Mouse (Mus musculus) mouse trophoblast stem cell (cell line): Measurements from ENCODE around the gene Pou3f1.

Experiments
- in situ Hi-C, 2 experiments: fragments of 300-500 bp; cut with MseI, MboI; formaldehyde crosslinking; loops; 2 replicates in 1 of 2; 3 replicates in 1 of 2; pipeline ENCODE4 v1.15.1; 2025

Gene Pou3f1

DNA sequence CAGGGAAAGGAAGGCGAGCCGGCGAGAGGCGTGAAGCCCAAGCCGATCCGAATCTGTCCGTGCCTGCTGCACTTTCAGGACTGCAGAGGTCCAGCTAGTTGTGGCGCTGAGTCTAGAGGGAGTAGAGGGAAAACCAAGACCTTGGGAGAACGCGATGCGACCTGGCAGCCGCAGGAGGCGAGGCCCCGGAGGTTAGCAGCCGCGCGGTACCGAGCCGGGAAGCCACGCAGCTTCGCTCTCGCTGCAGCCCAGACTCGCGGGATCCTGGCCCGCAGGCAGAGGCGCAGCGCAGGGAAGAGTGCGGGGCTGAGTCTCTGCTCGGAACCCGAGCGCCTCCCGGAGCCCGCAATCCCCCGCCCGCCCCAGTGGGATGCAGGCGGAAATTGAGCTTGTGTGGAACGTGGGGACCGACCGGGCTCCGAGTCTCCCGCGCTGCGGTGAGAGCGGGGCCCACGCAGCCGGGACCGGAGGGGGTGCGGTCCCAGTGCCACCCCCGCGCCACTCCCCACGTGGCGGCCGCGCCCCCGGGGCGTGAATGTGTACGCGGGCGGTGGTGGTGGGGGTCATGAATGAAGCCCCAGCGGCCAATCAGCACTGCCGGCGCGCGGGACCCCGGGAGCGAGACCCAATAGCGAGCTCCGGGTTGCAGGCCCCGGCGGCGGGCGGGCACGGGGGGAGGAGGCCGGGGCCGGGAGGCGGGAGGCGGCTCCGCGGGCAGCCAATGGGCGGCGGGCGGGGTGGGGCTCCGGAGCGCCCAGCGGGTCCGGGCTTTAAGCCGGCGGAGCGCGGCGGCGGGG, 445 bp downstream of the Pou3f1 start:
- in situ Hi-C loops: loop anchor here (25.0 kb wide), 3 partner anchors 270 to 695 kb away; no protein-coding TSS in a partner anchor

DNA sequence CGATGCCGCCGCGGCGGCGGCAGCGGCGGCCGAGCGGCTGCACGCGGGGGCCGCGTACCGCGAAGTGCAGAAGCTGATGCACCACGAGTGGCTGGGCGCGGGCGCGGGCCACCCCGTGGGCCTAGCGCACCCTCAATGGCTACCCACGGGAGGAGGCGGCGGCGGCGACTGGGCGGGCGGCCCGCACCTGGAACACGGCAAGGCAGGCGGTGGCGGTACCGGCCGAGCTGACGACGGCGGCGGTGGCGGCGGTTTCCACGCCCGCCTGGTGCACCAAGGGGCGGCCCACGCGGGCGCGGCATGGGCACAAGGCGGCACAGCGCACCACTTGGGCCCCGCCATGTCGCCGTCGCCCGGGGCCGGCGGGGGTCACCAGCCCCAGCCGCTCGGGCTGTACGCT, 1.2 kb downstream of the Pou3f1 start:
- in situ Hi-C loops: loop anchor here (25.0 kb wide), 3 partner anchors 270 to 695 kb away; no protein-coding TSS in a partner anchor

DNA sequence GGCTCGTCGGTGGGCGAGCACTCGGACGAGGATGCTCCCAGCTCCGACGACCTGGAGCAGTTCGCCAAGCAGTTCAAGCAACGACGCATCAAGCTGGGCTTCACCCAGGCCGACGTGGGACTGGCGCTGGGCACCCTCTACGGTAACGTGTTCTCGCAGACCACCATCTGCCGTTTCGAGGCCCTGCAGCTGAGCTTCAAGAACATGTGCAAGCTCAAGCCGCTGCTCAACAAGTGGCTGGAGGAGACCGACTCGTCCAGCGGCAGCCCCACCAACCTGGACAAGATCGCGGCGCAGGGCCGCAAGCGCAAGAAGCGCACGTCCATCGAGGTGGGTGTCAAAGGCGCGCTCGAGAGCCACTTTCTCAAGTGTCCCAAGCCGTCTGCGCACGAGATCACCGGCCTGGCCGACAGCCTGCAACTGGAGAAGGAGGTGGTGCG, 1.8 kb downstream of the Pou3f1 start:
- in situ Hi-C loops: loop anchor here (25.0 kb wide), 3 partner anchors 271 to 696 kb away; no protein-coding TSS in a partner anchor

DNA sequence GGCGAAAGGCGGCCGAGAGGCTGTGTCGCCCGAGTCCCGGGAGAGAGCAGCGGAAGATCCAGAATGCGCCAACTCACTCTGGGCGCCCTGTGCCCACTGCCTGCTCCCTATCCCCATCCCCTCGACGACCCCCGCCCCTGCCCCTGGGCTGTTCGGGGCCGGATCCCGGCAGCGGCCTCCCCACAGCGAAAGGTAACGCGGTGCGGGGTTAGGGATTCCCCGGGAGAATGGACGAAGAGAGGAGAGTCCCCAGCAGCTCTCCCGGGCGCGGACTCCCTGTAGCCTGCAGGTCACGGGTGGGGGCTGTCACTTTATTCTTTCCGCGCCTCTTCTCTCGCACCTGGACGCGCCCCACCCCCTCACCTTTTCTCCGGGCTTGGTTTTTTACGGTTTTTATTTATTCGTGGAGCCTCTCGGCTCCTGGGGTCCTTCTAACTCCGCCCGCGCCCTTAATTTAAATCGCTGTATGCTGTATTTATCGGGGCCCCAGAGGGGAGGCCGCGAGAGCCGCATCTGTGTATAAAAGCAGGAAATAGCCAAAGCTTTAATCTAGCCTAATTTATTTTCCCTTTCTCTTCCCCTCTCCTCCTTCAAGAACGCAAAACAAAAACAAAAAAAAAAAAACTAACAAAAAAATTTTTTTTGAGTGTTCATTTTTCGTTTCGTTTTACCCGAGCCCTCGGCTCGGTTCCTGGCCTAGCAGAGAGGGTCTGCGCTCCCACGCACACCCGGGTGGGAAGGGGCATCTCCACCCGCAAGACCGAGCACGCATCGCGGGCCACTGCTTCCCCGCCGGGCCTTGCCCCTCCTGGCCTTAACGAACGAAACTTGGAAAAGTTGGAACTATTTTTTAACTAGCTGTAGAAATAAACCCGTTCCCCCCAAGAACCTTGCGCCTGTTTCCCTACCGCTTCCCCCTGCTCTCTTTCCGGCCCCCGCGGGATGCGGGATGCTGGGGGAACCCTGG, 2.9 kb downstream of the Pou3f1 start:
- in situ Hi-C loops: loop anchor here (25.0 kb wide), 3 partner anchors 272 to 697 kb away; no protein-coding TSS in a partner anchor

DNA sequence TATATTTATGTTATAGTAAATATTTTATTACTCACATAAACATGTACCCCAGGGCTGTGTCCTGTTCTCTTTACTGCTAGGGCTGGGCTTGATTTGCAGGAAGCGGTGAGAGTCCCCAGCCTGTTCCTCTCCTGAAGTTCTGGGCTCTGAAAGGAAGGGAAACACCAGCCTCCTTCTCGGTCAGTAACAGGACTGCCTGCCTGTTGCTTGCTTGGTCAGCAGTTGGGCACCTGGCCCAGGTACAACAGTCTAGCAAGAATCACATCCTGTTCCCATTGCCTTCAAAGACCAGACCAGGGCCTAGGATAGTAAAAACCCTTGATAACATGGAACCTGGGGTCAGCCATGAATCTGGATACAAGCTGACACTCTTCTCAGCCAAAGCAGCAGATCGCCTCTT, 4.0 kb downstream of the Pou3f1 start:
- in situ Hi-C loops: loop anchor here (25.0 kb wide), 3 partner anchors 273 to 698 kb away; no protein-coding TSS in a partner anchor

DNA sequence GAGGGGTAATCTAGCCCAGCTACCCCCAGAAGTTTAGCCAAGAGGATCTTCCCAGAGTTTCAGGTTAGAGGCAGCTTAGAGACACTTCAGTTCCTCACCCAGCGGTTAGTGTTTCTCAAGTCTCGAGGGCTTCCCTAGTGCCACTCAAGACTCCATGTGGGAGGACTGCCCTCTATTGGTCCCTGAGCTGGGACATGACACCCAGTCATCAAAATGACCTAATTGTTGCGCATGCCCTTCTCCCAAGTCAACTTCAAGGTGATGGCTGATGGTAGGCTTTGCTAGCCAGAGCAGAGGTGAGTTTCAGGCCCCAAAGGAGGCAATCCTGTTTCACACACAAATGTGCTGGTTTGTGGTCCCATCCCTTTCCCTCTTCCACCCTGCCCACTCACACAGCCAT, 6.4 kb downstream of the Pou3f1 start:
- in situ Hi-C loops: loop anchor here (25.0 kb wide), 3 partner anchors 276 to 701 kb away; no protein-coding TSS in a partner anchor

DNA sequence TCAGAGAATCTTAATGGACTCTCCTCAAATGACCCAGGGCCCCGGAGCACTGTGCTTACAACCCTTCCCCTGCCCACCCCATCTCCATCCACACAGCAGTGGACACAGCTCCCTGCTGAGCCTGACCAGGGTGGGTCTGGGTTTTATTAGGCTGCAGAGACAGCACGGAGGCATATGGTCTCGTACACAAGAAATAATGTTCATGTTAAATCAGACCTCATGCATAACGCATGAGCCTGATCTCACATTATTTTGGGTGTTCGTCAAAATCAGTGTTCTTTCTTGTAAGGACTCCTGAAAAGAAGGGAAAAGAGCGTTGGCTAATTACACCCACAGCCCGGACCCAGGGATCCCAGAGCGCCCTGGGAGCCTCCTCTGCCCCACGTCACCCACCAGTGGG, 7.6 kb downstream of the Pou3f1 start:
- in situ Hi-C loops: loop anchor here (25.0 kb wide), 3 partner anchors 277 to 702 kb away; no protein-coding TSS in a partner anchor

DNA sequence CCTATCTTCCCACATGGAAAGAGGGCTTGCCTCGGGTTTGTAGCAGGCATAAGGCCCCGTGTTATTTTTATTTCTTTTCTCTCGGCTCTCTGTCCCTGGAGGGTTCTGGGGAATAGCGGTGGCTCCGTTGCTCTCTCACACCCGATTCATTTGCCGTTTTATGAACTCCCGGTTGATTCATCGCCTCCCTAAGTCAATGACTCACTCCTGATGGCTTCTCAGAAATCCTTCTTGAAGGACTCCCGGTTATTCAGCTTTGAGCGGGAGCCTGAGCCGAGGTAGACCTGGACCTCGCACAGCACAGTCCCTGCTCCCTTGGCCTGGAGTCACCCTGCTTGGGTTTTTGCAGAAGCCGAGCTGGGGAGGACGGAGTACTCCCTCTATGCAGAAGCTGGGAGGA, 8.0 kb downstream of the Pou3f1 start:
- in situ Hi-C loops: loop anchor here (25.0 kb wide), 3 partner anchors 277 to 702 kb away; no protein-coding TSS in a partner anchor

DNA sequence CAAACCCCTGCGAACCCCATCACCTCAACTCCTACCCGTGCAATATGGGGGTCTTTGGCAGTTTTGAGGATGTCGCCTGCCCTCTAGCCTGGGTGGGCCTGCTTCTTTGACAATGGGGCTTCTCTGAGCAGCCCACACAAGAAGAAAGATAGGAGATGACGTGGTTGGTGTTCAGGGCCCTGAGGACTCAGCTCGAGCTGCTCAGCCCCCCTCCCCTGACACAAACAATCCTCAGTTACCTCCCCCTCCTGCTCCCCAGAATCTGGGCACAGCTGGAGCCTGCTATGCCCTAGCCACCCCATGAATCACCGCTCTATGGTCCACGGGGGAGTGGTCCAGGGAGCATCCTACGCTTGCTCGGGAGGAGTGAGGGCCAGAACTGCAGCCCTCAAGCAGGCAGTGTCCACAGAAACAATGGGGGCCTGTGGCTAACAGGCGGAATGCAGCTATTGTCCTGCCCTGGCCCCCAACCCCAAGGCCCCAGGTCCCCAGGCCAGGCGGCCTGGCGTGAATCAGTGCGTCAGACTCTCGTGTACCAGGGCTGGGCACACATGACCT, 10.9 kb downstream of the Pou3f1 start:
- in situ Hi-C loops: loop anchor here (25.0 kb wide), 3 partner anchors 280 to 705 kb away; no protein-coding TSS in a partner anchor

DNA sequence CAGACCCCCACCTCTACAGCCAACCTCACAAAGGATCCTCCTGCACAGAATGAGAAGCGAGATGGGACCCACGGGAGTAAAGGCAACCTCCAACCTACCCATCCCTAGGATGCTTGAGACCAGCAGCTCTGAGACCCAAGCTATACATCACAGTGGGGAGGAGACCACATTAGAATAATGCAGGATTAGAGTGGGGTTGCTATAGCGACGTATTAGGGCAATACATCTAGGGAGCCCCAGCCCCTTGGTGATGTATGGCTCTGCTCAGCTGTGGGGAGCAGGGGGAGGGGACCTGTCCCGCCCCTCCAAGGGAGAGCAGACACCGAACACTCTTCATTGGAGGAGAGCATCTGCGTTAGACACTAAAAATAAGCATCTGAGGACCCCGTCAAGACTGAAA, 11.5 kb downstream of the Pou3f1 start:
- in situ Hi-C loops: loop anchor here (25.0 kb wide), 3 partner anchors 281 to 706 kb away; no protein-coding TSS in a partner anchor

DNA sequence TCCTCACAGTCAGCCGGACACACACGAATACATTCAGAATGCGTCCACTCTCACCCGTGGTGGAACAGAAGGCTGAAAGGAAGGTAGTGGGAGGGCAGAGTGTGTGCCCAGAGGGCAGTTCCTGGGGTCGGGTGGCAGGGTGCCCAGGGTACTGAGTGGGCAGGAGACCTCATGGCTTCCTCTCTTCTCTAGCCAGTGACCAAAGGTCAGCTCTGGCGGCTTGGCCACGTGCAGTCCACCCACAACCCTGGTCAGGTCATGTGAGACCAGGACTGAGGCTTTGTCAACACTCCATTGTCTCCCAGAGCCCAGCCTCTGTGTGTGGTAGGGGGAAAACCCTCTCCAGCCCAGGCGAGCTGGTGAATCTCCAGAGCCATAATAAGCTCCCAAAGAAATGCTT, 13.6 kb downstream of the Pou3f1 start:
- in situ Hi-C loops: loop anchor here (10.0 to 25.0 kb wide), 5 partner anchors 283 to 735 kb away; no protein-coding TSS in a partner anchor

DNA sequence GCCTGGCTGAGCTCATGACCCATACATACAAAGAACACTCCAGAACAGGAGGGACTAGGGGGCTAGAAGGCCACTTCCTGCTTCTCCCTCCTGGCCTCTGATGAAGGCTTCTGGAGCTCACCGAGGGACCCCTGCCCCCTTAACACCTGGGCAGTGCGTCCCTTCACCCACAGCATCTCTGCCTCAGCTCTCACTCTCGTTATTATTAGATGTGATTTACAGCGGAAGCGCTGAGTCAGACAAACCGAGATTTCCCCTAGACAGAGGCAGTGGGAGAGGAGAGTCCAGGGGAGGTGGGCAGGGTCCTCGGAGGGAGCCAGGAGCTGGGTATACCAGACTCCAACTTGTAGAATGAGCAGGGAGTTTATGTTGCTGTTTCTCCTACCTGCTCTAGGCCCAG, 15.0 kb downstream of the Pou3f1 start:
- in situ Hi-C loops: loop anchor here (10.0 to 25.0 kb wide), 5 partner anchors 284 to 737 kb away; no protein-coding TSS in a partner anchor

DNA sequence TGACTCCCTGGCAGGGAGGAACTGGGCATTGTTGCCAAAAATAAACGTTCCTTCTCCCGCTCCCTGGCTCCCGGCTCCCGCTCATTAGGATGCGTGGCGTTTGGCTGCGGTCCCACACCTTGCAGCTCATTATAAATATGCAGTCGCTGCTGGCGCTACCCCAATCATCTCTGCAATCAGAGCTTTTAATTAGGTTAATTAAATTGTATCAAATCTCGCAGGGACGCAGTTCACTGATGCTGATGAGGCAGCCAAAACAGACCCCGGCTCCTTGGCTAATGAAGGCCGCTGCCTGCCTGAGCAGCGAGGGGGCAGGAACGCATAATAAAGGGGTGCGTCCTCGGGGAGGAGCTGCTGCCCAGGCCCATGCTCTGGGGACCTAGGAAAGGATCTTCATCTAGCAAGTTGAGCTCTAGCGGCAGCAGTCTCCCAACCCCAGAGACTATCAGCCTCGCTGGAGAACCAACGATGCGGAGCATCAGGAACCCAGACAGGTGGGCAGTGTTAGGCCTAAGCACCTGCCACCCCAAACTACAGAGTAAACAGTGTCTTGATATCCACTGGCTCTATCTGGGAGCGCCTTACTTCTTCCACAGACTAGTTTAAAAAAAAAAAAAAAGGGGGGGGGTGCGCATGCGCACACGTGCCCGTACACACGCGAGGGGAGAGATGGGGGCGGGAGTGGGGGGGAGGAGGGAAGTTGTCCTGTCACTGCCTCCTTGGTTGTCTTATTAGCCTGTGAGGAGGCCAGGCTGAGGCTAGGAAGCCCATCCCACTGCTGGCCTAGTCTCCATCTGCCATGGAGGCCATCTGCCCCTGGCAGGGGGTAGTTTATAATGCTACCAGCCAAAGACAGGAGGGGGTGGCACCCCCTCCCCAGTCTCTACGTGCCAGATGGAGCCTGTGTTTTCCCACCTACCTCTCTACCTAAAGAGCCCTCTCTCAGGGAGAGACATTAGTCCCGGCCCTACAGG, 16.0 kb downstream of the Pou3f1 start:
- in situ Hi-C loops: loop anchor here (10.0 to 25.0 kb wide), 5 partner anchors 285 to 738 kb away; no protein-coding TSS in a partner anchor

DNA sequence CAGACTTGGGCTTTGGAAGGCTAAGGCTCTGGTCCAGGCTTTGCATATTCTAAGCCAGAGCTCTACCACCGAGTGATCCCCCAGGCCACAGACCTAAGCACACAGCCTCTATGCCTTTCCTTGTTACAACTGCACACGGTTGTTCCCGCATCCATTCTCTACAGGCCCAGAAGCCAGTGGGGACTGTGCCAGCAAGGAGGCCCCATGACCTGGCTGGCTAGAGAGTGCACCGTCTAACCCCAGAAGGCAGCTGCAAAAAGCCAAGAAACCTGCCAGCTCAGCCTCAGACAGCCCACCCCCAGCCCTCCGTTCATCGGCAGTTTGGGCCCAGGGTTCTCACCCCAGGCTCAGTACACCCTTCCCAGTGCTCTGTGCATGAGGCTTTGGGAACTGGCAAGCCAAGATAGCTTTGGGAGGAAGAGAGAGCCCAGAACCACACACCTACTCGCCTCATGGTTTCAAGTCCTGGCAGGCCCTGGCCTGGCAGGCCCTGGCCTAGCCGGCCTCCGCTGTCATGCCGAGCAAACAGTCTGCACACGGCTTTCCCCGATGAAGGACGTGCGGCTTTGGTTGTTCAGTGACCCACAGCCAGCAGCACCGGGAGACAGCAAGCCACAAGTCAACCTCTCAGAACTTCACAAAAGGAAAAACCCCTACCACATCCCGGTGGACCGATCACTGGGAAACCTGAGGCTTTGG, 17.9 kb downstream of the Pou3f1 start:
- in situ Hi-C loops: loop anchor here (10.0 to 25.0 kb wide), 5 partner anchors 287 to 740 kb away; no protein-coding TSS in a partner anchor

DNA sequence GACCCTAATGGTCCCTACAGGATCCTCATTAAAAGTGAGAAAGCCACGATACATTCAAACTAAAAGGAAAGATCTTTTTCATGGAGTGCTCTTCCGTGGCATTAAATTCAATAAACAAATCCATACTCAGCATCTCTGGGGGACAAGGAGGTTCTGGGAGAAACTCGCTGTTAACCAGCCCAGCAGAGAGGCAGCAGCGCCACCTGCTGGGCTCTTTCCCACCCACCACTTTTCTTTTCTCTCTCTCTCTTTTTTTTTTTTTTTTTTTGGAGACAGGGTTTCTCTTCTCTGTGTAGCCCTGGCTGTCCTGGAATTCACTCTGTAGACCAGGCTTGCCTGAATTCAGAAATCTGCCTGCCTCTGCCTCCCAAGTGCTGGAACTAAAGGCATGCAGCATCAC, 18.4 kb downstream of the Pou3f1 start:
- in situ Hi-C loops: loop anchor here (10.0 kb wide), 2 partner anchors 440 to 740 kb away; no protein-coding TSS in a partner anchor

DNA sequence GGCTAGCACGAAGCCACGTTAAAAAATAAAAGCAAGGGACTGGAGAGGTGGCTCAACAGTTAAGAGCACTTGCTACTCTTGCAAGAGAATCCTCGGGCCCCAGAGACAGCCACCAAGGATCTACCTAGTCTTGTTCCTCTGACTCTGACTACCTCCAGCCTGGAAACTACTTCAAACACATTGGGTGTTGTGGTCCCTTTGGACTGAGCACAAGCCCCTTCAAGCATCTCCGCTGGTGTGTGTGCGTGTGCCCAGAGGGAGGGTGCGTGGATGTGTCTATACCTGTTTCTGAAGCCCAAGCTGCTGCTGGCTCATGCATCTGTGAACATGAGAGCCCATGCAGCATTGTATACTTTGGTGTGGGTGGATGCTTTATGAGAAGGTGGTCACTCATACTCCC, 19.4 kb downstream of the Pou3f1 start:
- in situ Hi-C loops: loop anchor here (10.0 kb wide), 2 partner anchors 441 to 741 kb away; no protein-coding TSS in a partner anchor

DNA sequence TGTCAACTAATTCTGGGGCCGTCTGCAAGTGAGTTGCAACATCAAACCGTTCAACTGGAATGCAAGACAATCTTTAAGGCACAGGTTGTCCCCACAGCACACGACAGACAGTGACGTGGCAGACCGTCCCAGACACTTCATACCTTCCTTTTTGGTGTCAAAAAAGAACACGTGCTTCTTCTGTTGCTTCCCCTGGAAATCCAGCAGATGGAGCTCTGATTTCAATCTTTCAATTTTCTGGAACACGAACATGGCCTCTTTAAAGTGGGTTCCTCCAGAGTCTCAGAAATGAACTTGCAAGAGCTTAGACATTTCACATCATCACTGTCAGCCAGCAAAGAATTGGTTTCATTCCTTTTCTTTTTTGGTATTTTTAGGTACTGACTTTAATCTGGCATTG, 25.7 kb downstream of the Pou3f1 start:
- in situ Hi-C loops: no loop called here

DNA sequence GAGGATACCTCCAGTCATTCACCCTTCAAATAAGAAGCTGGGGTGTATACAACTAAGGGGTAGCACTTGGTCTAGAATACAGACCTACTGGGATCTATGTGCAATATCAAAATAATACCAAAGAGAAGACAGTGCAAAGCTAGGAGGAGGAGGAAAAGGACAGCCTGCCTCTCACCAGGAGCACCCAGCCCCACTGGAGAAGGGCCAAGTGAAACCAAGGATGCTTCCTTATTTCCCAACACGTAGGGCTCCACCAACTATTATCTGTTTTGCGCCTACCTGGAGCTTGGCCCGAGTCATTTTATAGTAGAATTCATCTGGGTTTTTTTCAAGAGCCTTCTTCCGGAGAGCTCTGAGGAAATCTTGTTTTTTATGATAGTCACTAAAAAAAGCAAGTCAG, 26.9 kb downstream of the Pou3f1 start:
- in situ Hi-C loops: no loop called here

DNA sequence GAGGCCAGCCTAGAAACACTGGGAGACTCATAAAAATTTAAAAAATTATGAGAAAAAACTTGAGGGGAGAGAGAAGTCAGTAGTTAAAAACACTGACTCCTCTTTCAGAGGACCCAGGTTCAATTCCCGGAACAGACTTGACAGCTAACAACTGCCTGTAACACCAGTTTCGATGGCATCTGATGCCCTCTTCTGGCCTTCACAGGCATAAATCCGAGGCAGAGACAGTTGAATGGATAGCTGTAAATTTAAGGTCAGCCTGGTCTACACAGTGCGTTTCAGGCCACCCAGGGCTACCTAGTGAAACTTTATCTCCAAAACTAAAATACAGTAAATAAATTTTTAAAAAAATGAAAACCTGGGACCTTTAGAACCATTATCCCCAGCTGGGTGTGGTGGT, 28.4 kb downstream of the Pou3f1 start:
- in situ Hi-C loops: no loop called here
